9 mouse cellular contexts compared by ENCODE assay signal in the genomic region with DNA sequence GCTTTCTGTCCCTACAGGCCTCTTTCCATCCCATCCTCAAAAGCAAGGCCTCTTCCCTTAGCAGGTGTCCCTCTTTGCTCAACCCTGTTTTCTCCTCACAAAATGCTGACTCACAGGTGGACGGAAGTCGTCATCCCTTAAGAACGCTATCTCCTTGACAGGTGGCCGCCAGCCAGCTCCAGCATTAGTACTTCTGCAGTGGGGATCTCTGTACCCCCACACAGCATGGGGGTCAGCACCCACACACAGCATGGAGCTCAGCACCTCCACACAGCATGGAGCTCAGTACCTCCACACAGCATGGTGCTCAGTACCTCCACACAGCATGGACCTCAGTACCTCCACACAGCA.
DNase-seq lines count a peak whose midpoint lies in the region; ATAC-seq and TF ChIP-seq lines count a peak whose summit lies in the region.
"Had no signal": no experiment of that assay in that cellular context is flagged by ENCODE, and none has a peak within 500 bp of the region (broad histone marks: within the 10 kb centered on the region; RNA-seq: fewer than 3 reads in every experiment).

No protein-coding gene starts in this region.

- peaks cover 17% of the 10 kb centered on the region for H3K4me1 ChIP-seq in hindbrain, embryonic 16.5 days (ENCODE audit: control insufficient read depth, insufficient read depth, low read depth, low read length)
- H3K4me1 ChIP-seq in midbrain, embryonic 10.5 days: peaks cover 39% of the 10 kb centered on the region

- no peak overlapping the region for H3K4me3 ChIP-seq in gastrocnemius, adult 2 months
- no peak overlapping the region for H3K4me3 ChIP-seq in hindbrain, embryonic 16.5 days (ENCODE audit: low read length)
- peak overlapping the region; percentile 34; the same call in 1 of the 2 replicates for H3K4me3 ChIP-seq in midbrain, embryonic 10.5 days
- H3K4me3 ChIP-seq: myocyte had no signal

- H3K27ac ChIP-seq in gastrocnemius, adult 2 months: peak overlapping the region; percentile 25; the same call in 1 of the 2 replicates
- H3K27ac ChIP-seq in hindbrain, embryonic 16.5 days (ENCODE audit: low read depth, low read length): peak overlapping the region; percentile 75; the same call in 1 of the 2 replicates
- peak overlapping the region; percentile 88 for H3K27ac ChIP-seq in midbrain, embryonic 10.5 days (replicated peaks)

- intact Hi-C loops in gastrocnemius, adult 2 months (cut with DNase I): no loop called here
- intact Hi-C loops in gastrocnemius, postnatal 14 days (cut with DNase I; ENCODE audit: low total_unique reads): no loop called here
- intact Hi-C loops in left cerebral cortex, postnatal 4 days (cut with DNase I): no loop called here

- WGBS in hindbrain, embryonic 16.5 days: 50% methylated on average over 4 of the region's 4 CpGs
- 66% methylated on average over 4 of the region's 4 CpGs for WGBS in midbrain, embryonic 10.5 days

- no peaks in the 10 kb centered on the region for H3K27me3 ChIP-seq in hindbrain, embryonic 16.5 days (replicated peaks; ENCODE audit: control insufficient read depth, insufficient read depth, low read length)
- no peaks in the 10 kb centered on the region for H3K27me3 ChIP-seq in midbrain, embryonic 10.5 days (ENCODE audit: low read depth, poor library complexity, severe bottlenecking)

- DNase-seq in gastrocnemius, adult 2 months: peak; percentile 34
- DNase-seq in gastrocnemius, postnatal 14 days: no peak
- no peak for DNase-seq in midbrain, embryonic 10.5 days (ENCODE audit: low spot score)
- DNase-seq in adrenal gland, postnatal 25 days: no peak
- no peak for DNase-seq in left cerebral cortex, postnatal 4 days
- DNase-seq in thymus, postnatal 0 days (ENCODE audit: low spot score): no peak

- TF ChIP-seq CTCF in gastrocnemius, adult 2 months (IDR thresholded peaks at IDR 0.05): no peak

- H3K9me3 ChIP-seq in hindbrain, embryonic 16.5 days (ENCODE audit: control insufficient read depth, low read length): no peaks in the 10 kb centered on the region
- no peaks in the 10 kb centered on the region for H3K9me3 ChIP-seq in midbrain, embryonic 10.5 days (replicated peaks)

- ATAC-seq in common myeloid progenitor, adult 5-6 weeks (replicated peaks; ENCODE audit: low read depth, poor library complexity, severe bottlenecking): peak; percentile 59
- ATAC-seq in hindbrain, embryonic 16.5 days: peak; percentile 13; the same call in 1 of the 2 replicates

- no peak overlapping the region; the same call in 1 of the 2 replicates for H3K4me2 ChIP-seq in hindbrain, embryonic 16.5 days (ENCODE audit: low read length)

- H3K9ac ChIP-seq in hindbrain, embryonic 16.5 days (ENCODE audit: low read depth, low read length): no peak overlapping the region

- no peaks in the 10 kb centered on the region for H3K36me3 ChIP-seq in hindbrain, embryonic 16.5 days (ENCODE audit: control insufficient read depth, insufficient read depth, low read length)
- H3K36me3 ChIP-seq in midbrain, embryonic 10.5 days: no peaks in the 10 kb centered on the region

Comparison
In these comparisons a context has a peak if more than half of its experiments do, and no peak if none do; other contexts are left out.
1. H3K27ac ChIP-seq: peak in every context shown above with its lines; median percentile 88 in midbrain, embryonic 10.5 days; 75 in hindbrain, embryonic 16.5 days; 25 in gastrocnemius, adult 2 months.